Mouse (Mus musculus): ENCODE data around the gene Vwa7.

Vwa7 gene

DNA sequence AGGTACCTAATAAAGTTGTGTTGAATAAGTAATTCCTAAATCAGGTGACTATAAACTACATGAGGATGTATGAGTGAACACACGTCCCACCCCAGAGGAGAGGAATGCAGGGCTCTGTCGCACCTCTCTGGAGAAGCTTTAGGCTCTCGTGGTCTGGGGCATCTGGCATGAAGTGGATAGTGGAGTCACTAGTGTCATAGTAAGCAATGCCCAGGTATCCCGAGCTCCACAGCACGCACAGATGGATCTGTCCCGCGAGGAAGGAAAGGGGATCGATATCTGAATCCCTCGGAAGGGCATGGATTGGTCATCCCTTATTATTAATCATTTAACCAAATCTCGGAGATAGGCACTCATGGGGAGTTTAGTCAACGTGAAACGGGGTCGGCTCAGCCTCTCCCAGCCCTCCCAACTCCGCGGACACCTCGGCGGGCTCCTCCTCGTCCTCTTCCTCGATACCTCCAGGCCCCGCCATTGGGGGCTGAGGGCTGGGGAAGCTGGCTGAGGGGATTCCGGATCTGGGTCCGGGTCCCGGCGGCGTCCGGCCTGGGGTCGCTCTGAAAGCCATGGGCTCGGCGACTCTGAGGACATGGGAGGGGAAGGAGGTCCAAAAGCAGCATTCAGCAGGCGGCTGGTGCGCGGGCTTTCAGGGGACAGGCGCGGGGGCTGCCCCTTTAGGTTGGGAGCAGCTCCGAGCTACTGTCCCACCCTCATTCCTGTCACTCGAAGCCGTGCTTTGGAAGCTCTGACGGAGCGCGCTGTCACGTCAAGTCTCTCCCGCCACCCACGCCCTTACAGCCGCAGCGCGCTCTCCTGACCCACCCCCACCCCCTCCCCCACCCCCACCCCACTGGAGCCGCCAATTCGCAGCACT lies 29.7 kb downstream of the Vwa7 start:
- no peak for DNase-seq (ENCODE audit: low spot score in 2 of 2)

DNA sequence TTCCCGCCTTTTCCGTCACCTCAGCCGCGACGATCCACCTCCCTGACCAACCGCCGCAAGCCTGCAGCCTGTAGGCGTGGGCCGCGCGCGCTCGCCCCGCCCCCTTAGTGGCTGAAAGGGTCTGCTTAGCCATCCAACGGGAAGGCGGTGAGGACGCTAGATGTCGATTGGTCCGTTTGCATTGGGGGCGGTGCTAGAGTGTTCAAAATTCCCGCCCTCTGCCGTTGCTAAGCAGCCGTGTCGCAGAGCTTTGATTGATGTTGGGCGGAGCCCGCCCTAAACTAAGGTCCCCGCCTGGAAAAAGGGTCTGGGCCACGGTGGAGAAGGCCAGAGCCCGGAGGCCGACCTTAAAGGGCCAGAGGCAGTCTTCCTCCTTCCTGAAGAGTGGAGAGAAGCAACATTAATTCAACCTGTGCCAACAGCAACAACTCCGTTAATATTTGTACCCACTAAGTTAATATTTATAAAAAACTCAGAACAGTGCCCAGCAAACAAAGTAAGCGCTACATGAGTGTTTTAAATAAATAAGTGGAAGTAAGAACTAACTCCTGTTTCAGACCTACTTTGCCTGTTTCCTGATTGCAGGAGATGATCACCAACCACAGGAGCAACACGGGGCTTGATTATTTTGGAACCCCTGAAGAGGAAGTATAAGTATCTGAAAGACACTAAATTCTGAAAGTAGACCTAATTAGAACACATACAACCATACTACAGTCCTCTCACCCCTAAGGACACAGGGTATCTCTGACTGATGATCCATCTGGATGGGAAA lies 30.5 kb downstream of the Vwa7 start, which contains the start of gene Msh5:
Gene Msh5, minus strand, starts transcription at position 65 of the 775 bp plus-strand sequence.
- peak; percentile 95 to 96 for DNase-seq (ENCODE audit: low spot score in 2 of 2)

DNA sequence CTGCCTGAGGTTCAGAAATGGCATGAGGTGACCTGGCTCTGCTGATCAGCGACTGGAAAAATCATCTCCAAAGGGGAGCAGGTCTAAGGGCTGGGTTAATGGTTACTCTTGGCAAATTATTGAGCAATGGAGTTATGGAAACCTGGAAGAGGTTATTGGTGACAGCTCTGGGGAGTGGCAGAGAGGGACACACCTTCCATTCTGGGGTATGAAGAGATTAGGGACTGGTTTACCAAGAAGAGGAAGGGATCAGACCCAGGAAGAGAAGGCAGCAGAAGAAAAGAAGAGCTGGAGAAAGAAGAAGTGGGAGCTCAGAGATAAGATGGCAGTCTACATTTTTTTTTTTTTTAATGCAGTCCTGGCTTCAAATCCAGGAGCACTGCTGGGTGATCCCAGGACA lies 31.3 kb downstream of the Vwa7 start:
- no peak for DNase-seq (ENCODE audit: low spot score in 2 of 2)

DNA sequence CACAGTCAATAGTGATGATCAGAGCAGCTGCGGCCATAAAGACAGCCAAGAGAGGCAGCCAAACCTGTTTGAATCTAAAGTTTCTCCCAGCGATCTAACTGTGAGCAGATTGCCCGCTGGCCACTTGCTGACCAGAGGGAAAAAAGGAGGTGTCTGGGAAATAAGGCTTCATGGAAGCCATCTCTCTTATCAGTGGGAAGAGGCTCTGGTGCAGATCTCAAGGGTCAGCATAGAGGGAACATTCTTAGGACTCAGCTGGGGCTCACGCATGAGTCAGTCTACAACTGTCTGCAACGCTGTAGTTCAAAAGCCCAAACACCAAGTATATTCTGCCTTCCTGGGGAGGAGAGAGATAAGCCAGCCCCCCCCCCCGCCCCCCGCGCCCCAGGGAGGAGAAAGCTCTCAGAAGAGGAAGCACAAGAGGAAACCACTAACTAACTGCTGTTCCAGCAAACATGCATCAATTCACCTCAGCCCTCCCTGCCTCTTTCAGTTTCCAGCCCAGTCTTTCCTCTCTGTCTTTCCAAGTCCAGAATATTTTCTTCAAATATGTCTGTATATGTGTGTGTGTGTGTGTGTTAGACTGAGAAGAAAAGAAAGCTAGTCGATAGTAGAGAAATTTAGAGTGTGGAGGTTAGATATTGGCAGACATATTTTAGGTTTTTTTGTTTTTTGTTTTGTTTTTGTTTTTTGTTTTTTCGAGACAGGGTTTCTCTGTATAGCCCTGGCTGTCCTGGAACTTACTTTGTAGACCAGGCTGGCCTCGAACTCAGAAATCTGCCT lies 32.0 kb downstream of the Vwa7 start:
- DNase-seq (ENCODE audit: low spot score in 2 of 2): no peak

DNA sequence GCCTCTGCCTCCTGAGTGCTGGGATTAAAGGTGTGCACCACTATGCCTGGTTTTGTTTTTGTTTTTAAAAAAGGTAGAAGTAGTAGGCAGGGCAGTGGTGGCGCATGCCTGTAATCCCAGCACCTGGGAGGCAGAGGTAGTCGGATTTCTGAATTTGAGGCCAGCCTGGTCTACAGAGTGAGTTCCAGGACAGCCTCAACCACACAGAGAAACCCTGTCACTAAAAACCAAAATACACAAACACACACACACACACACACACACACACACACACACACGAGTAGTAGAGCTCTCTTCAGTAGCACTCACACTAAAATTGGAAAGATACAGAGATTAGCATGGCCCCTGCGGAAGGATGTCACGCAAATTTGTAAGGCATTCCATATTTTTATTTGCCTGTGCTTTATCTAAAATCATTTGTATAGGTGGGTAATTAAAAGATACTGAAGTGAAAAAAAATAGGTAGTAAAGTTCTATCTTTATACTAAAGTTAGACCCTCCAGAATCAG lies 32.6 kb downstream of the Vwa7 start:
- DNase-seq (ENCODE audit: low spot score in 2 of 2): no peak

DNA sequence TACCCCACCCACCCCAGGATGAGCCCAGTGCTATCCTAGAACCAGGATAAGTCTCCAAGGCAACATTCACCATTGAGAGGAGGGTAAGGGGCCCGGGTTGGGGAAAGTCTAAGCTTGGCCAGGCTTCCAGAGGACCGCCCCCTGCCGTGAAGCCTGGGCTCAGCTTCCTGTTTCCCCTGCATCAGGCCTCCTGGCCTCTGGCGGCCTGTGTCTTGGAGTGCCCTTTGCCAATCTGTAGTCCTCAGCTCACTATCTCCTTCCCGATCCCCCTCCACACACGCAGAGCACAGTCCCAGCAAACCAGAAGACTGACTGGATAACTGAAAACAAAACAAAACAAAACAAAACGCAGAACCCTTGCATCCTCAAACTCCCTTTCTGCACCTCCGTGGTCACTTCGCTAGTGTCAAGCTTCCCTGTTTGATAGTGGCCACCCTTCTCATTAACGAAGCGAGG lies 33.2 kb downstream of the Vwa7 start, which contains the start of gene Clic1:
Gene Clic1, plus strand, starts transcription at position 406 of the 456 bp plus-strand sequence.
- no peak for DNase-seq (ENCODE audit: low spot score in 2 of 2)

DNA sequence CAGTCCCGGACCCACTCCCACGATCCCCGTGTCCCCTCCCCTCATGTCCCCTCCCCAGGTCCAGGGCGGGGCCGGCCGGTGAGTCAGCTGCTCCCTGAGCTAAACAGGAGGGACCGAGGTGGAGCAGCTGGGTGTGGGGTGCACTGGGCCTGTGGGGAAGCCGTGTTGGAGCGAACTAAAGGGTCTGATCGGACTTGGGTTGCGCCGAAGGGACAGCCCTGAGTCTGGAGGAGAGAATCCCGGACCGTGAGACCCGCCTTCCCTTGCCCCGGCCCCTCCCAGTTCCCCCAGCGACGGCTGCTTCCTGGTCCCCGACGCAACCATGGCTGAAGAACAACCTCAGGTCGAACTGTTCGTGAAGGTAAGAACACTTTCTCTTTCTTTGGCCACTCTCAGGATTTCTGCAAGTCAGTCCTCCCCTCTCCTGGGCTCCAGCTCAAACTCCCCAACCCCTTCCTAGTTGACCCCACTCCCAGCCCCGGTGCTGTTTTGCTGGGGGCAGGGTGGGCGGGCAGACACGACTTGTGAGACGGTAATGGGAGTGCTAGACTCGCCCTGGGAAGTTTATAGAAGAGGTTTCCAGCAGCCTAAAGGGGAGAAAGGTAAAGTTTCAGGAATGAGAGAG lies 33.9 kb downstream of the Vwa7 start:
- peak; percentile 53 to 60 for DNase-seq (ENCODE audit: low spot score in 2 of 2)

DNA sequence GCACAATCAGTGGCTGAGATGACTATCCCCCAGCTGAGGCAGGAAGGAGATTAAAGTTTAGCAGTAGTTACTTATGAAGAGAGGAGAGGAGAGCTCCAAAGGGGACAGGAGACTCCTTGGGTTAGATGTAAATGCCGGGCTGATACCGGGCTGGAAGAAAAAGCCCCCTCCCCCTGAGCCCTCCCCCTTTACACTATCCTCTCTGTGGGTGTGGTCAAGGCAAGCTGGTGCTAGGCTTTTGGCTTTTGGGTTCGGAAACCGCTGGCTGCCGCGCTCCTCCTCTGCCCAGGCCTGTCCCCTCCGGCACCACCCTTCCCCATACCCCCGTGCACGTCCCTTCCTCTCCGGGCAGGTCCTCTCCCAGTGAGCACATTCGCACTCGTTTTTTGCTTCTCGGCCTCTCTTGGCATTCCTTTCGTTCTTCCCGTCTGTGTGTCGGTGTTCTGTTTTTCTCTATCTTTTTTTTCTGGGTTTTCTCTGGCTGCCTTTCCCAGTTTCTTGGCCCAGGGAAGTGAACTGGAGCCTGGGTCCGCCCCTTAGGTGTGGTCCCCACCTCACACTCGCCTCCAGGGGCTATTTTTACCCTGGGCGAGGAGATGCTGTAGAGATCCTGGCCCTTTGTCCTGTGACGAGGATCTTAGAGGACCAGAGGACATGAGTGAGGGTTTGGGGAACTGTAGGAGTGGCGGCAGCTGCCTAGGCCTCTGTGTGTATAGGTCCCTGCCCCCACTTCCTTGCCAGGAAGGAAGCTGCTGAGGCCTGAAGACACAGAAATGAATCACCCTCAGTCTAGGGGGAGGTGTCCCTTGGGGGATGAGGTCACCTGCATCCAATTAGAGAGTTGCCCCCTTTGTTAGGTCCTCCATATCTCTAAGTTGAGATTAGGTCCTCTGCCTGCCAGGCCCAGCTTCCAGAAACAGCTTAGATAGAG lies 35.0 kb downstream of the Vwa7 start:
- DNase-seq (ENCODE audit: low spot score in 2 of 2): peak; percentile 82 to 89

DNA sequence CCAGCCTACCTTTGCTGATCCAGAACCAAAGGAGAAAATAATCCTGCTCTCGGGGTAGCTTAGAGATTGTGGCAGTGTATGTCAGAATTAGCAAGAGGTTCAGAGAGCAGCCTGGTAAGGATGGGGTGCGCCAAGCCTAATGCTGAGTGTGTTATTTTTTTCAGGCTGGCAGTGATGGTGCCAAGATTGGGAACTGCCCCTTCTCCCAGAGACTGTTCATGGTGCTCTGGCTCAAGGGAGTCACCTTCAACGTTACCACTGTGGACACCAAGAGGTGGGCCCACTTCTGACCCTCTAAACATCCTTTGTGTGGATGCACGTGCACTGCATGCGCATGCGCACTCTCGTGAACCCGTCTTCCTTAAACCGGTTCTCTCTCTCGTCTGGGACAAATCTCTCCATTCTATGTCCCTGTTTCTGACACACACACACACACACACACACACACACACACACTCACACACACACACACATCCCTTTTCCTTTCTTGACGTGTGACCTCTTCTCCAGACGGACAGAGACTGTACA lies 36.0 kb downstream of the Vwa7 start:
- no peak for DNase-seq (ENCODE audit: low spot score in 2 of 2)

DNA sequence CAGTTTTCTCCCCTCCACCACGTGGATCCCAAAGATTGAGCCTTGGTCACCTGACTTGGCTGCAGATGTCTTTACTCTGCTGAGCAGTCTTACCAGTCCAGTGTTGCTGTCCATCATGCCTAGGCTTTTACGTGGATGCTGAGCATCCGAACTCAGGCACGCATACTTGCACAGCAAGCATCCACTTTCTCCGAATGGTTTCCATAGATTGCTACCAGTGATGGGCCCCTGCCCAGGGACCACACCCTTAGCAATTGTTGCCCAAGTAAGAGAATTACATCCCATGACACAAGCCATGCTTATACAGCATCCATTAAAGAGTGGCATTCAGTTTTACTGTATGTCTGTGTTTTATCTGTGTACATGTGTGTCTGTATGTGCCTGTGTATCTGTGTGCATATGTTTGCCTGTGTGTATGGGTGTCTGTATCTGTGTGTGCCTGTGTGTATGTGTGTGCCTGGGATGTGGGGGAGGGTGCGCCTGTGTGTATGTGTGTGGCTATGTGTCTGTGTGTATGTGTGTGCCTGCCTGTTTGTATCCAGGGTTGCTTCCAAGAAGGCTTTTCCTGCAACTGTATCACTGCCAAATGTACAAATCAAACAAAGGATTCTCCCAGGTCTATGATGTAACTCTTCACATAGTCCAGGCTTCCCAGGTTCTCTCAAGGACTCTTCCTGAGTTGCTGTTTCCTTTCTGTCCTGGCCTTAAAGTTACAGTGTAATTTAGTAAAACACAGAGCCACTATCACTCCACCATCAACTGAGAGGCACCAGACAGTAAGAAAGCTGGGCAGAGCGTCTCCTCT lies 39.5 kb downstream of the Vwa7 start:
- no peak for DNase-seq (ENCODE audit: low spot score in 2 of 2)

DNA sequence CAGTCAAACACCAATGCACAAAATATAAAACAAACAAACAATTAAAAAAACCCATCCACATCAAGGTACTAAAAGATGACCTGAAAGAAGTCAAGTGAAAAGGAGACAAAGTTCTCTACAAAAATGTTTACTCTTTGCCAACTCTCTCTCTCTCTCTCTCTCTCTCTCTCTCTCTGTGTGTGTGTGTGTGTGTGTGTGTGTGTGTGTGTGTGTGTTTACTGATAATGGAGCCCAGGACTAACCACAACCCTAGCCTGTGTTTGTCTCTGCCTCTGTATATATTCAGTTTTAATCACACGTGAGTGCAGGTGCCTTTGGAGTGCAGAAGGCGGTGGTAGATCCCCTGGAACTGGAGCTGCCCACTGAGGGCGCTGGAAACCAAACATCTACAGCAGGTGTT lies 40.7 kb downstream of the Vwa7 start:
- no peak for DNase-seq (ENCODE audit: low spot score in 2 of 2)

DNA sequence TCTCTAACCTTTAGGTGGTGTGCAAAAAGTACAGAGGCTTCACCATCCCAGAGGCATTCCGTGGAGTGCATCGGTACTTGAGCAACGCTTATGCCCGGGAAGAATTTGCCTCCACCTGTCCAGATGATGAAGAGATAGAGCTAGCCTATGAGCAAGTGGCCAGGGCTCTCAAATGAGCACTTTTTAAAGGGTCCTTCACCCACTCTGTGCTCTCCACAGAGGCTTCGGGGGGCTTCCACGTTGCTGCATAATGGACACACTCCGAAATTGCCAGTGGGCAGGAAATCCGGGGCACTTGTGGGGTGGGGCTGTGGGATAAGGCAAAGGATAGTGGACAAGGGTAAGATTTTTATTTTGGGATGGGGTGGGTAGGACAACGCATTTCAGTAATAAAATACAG lies 41.9 kb downstream of the Vwa7 start:
- no peak for DNase-seq (ENCODE audit: low spot score in 2 of 2)

DNA sequence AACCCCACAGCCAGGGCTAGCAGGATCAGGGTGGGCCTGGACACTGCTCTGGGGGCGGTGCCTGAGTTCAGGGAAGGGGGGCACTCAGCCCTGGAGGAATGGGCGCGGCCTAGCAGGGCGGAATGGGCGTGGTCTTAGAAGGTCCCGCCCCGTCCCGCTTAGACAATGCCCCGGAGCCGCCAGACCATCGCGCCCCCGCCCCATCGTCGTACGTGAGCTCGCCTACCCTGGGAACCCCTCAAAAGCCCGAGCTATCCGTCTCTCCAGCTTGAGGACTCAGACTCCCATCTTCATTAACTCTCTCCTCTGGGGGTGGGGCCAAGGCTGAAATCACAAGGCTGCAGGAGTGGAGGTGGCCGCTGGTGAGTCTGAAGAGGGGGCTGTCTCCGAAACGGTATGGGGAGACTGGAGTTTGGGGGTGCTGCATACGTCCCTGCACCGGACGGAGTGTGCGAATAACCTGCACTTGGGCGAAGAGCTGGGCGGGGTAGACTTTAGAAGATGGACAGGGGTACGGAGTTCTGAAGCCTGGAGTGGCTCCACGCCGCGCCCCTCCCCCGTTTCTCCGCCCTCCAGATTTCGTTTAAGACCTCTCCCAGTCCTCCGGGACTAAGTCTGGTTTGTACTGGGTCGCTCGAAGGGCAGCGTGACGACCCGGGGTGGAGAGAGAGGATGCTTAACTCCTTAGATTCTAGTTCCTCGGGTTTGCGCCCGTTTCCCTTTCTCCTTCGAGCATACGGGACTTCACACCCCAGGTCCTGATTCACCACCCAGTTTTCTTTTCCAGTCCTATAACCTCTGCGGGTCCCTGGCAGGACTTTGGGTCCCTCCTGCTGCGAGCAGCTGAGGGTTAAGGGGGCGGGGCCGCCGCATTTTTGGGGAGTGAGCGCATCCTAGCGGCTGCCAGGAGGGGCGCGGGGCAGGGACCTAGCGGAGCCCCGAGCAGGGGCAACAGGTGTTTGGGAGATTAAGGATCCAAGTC lies 42.8 kb downstream of the Vwa7 start, which contains the start of gene Ddah2:
Gene Ddah2, plus strand, starts transcription at position 125 of the 982 bp plus-strand sequence.
- peak; percentile 72 to 86 for DNase-seq (ENCODE audit: low spot score in 2 of 2)

DNA sequence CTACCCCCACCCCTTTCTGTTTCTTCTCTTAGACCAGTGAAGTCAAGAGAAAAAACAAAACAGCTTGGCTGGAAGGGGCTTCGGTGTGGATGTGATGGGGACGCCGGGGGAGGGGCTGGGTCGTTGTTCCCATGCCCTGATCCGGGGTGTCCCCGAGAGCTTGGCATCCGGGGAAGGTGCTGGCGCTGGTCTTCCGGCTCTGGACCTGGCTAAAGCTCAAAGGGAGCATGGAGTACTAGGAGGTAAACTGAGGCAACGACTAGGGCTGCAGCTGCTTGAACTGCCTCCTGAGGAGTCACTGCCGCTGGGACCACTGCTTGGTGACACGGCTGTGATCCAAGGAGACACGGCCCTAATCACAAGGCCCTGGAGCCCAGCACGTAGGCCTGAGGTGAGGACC lies 43.7 kb downstream of the Vwa7 start:
- no peak for DNase-seq (ENCODE audit: low spot score in 2 of 2)

DNA sequence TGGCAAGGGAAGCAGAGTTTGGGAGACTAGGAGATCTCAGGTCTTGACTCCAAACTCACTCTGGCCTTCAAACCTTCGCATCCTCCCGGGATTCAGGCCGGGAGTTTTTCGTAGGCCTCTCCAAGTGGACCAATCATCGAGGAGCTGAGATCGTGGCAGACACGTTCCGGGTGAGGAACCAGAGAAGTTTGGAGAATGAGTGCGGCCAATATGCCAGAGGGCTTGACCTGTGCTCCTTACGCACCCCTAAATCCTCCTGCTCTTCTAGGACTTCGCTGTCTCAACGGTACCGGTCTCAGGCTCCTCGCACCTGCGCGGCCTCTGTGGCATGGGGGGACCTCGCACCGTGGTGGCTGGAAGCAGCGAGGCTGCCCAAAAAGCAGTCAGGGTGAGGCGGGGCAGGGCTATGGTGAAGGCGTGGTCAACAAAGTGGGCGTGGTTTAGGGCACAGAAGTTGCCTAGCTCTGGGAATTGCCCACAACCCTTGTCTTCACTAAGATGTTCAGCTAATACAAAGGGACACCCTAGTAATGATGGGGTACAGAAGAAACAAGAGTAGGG lies 44.4 kb downstream of the Vwa7 start:
- no peak for DNase-seq (ENCODE audit: low spot score in 2 of 2)

DNA sequence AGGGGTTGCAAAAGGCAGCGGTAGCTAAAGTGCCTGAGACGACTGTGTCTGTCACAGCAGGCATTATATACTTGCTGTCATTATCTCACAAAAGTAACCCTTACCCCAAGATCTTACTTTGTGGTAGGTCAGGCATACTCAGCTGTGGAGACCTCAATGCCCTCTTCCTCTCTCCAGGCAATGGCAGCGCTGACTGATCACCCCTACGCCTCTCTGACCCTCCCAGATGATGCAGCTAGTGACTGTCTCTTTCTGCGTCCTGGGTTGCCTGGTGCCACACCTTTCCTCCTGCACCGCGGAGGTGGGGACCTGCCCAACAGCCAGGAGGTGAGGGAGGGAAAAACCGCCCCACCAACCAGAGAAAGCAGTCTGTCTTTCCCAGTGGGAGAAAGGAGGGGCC lies 44.9 kb downstream of the Vwa7 start:
- no peak for DNase-seq (ENCODE audit: low spot score in 2 of 2)

DNA sequence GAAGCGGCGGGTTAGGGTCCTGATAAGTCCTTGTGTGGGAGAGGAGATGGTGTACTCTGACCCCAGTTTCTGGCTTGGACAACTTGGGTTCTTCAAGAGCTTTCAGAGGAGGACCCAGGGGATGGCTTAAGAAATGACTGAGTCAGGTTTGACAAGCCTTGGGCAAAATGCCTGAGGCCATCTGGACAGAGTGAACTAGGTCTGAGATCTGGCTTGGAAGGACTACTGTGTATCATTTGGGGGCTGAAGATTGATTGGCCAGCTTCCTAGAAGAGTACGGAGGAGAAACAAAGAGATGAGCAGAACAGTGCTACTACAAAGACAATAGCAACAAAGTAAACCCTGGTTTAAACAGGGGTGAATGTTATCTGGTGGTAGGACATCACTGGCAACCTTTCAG lies 47.1 kb downstream of the Vwa7 start:
- no peak for DNase-seq (ENCODE audit: low spot score in 2 of 2)
